Mouse (Mus musculus) ovary, postnatal 10 days (tissue): Measurements from ENCODE around the gene Cd300ld2.
"Not testable (repeated sequence)": the region's sequence is repeated elsewhere in the genome, so short reads cannot be mapped to it uniquely, and the experiment has no call there.

Experiments
- DNase-seq: peaks from one replicate; pipeline ENCODE4 v3.0.0; 2022; ENCODE audit warnings: low spot score

Gene Cd300ld2

DNA sequence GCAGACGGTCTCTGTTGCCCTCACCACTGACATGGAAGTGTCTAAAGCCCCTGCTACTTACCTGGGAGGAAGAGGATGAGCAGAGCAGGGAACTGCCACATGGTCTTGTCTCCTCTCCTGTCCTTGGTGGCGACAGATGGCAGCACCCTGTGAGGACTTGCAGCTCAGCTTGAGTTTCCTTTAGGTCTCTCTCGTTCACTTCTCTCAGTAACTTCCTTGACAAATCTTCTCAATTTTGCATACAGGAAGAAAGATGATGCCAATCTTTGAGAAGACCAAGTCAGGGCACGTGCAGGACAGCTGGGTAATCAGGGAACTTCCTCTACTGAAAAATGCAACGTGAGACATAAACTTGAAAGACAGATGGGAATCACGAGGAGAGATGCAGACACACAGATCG, at the start of gene Cd300ld2:
Gene Cd300ld2, minus strand, starts transcription at position 101 of the 400 bp plus-strand sequence.
- DNase-seq = not testable (repeated sequence)

DNA sequence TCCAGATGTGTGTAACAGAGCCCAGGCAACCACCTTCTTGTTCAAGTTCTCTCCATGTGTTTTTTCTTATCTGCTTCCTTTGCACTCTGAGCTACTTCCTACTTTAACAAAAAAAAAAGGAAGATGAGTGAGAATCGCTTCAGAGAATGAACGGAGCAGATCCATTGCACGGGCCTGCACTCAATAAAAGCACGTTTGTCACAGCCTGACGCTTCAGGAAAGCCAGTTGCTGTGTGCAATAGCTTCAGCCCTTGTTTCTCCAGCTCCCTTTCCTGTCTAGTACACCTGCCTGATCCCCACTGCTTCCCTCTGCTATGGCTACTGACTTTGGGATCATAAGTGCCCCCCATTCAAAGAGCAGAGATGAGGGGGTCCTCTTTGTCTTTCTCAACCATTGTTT, 46.1 kb upstream of the Cd300ld2 start, which contains the start of gene Cd300e:
Gene Cd300e, minus strand, starts transcription at position 101 of the 400 bp plus-strand sequence.
- DNase-seq = no peak

DNA sequence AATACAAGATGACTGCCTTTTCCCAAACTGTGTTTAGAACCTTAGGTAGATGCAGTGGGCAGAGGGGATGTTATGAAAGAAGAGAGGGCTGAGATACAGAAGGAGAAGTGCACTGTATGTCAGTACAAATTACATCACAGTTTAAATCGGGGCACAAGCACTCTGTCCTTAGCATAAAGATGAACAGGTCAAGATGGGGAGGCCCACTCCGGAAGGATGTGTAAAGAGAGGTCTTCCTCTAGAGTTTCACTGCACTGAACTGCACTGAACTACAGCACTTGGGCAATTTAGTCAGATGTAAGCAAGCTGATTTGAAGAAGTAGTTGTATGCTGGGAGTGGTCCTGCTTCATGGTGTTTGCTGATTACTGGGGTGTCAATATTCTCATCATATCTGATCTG, 43.8 kb upstream of the Cd300ld2 start:
- no peak for DNase-seq

DNA sequence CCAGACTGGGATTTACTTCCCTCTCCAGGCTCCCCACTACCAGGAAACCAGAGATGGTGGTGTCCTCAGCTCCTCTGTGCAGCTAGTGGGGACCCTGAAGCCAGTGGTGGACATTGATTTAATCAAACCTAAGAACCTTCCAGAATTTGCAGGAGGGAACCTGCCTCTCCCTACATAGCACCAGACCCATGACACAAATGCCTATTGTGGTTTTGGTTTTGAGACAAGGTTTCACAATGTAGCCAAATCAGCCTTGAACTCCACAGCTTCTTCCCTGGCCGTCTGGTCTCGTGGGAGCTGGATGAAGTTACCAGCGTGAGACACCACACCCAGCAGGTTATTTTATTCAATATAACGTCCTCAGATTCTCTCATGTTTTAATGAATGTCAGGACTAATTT, 42.7 kb upstream of the Cd300ld2 start:
- DNase-seq = no peak

DNA sequence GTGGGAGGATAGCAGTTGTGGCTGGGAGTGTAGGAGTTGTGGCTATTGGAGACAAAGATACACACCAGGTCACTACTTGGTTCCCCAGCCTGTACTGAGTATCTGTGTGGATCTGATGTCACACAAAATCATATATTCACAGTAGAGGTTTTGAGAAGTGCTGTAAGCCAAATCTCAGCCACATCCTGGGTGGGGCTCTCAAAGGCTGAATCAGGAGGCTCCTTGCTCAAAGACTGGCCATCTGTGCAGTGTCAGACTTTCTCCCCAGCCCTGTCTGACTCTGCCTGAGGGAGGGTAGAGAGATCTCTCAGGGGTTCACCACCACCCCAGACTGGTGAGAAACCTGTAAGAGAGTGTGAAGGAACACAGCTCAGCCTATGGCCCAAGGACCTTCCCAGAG, 38.5 kb upstream of the Cd300ld2 start:
- no peak for DNase-seq

DNA sequence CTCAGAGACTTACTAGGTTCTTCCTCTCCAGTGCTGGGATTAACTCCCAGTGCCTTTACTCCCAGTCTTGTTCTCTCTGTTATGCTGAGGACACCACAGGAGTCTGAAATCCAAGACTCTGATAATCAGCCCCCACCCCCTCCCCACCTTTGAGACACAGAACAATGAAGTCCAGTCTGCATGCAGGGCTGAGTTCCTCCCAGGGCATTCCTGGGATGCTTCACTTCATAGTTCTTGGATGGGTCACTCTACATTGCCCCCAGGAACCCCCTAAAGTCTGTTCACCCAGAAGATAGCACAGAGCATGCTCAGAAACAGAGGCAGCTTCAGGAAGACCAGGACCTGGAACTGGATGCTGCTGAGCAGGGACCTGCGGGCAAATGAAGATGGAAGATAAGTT, 37.0 kb upstream of the Cd300ld2 start:
- DNase-seq = no peak

DNA sequence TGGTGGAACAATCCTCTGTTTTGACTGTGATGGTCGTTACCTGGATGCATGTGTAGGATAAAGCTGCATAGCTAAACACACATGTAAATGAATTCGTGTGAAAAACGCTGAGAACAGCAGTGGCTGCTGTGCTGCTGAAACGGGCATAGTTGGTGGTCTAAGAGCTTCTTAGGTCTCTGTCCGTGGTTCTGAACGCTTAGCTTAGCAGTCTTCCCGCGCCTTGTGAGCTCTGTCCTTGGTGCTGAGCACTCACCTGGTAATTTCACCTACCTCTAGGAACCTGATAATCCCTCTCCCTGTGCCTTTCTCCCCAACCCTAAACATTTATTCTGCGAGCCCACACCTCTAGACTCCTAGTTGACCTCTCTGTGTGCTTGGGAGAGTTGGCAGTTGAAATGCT, 36.2 kb upstream of the Cd300ld2 start:
- peak; percentile 7 for DNase-seq

DNA sequence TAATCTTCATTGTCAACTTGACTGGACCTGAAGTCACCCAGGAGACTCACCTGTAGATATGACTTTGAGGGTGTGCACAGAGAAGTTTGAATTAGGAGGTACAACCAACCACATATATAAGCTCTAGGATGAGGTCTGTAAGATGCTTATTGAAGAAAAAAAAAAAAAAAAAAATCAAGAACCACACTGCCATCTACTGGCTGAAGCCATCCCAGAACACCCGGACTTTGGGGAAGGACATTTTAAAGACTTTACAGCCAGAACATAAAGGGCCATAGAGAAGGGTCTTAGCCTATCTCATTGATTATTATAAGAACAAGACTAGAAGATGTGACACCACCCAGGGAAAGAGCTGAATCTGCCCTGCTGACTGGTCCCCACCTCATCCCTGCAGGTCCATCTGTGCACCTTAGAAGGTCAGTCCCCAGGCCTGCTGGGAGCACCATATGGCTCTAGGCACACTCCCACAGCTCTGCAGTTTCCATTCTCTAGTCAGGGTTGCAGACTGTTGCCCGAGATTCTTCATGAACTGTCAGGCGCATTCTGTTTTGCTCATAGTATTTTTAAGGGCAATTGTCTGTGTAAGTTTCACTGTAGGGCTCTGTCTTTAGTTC, 33.4 kb upstream of the Cd300ld2 start:
- DNase-seq = no peak

DNA sequence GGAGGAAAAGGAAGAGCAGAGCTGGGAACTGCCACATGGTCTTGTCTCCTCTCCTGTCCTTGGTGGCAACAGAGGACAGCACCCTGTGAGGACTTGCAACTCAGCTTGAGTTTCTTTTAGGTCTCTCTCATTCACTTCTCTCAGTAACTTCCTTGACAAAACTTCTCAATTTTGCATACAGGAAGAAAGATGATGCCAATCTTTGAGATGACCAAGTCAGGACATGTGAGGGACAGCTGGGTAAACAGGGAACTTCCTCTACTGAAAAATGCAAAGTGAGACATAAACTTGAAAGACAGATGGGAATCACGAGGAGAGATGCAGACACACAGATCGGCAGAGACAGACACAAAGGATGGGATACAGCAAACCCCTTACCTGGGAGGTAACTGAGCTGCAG, 32.3 kb upstream of the Cd300ld2 start, which contains the start of gene Cd300ld3:
Gene Cd300ld3, minus strand, starts transcription at position 151 of the 400 bp plus-strand sequence.
- no peak for DNase-seq

DNA sequence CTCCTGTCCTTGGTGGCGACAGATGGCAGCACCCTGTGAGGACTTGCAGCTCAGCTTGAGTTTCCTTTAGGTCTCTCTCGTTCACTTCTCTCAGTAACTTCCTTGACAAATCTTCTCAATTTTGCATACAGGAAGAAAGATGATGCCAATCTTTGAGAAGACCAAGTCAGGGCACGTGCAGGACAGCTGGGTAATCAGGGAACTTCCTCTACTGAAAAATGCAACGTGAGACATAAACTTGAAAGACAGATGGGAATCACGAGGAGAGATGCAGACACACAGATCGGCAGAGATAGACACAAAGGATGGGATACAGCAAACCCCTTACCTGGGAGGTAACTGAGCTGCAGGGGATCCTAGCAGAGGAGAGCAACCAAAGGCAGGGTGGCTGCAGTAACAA, 21.7 kb upstream of the Cd300ld2 start, which contains the start of gene Cd300ld5:
Gene Cd300ld5, minus strand, starts transcription at position 101 of the 400 bp plus-strand sequence.
- not testable (repeated sequence) for DNase-seq

DNA sequence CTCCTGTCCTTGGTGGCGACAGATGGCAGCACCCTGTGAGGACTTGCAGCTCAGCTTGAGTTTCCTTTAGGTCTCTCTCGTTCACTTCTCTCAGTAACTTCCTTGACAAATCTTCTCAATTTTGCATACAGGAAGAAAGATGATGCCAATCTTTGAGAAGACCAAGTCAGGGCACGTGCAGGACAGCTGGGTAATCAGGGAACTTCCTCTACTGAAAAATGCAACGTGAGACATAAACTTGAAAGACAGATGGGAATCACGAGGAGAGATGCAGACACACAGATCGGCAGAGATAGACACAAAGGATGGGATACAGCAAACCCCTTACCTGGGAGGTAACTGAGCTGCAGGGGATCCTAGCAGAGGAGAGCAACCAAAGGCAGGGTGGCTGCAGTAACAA, 10.9 kb upstream of the Cd300ld2 start, which contains the start of gene Cd300ld4:
Gene Cd300ld4, minus strand, starts transcription at position 101 of the 400 bp plus-strand sequence.
- not testable (repeated sequence) for DNase-seq

DNA sequence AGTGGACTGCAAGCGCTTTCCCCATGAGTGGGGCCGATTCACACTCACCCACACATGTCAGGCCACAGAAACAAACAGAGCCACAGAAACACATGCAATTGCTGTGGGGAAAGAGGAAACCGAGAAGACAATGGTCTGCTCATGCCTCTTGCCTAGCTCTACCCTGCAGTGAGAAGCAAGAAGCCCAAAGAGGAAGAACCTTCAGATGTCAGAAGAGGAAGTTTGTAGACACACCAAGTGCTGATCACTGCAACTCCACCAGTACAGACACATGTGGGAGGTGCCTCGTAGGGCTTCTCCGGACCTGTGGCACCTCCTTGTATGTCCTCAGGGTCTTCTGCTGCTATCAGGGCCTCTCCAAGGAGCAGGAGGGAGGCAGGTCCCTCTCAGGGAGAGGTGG, 11.9 kb downstream of the Cd300ld2 start:
- no peak for DNase-seq

DNA sequence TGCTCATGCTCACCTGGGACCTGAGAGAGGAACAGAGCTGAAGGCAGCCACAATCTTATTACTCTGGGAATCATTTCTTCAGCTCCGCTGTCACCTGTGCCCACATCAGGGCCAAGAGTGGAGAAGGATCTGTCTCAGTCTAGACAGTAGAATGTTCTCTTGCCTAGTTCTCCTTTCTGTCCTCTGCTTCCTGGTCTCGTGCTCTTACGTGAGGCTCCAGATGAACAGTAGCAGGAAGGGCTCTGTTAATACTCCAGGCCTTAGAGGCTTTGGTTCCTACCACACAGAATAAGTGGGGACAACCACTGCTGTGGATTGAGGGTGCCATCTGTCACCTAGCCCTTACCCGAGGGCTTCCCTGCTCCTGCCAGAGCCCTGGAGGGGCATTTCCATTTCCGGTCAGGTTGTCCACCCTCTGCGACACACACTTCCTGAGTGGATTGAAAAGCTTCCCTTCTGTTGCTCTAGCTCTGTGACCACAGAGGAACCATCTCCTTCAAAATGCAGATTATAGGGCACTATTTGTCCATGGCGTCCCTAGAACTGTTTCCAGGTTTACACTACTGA, 14.4 kb downstream of the Cd300ld2 start, which contains the start of gene Cd300c2:
Gene Cd300c2, minus strand, starts transcription at position 407 of the 567 bp plus-strand sequence.
- DNase-seq = no peak

DNA sequence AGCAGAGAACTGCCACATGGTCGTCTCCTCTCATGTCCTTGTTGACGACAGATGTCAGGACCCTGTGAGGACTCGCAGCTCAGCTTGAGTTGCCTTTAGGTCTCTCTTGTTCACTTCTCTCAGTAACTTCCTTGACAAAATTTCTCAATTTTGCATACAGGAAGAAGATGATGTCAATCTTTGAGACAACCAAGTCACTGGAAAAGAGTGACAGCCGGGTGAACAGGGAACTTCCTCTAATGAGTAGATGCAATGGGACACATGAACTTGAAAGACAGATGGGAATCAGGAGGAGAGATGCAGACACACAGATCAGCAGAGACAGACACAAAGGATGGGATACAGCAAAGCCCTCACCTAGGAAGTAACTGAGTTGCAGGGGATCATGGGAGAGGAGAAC, 26.2 kb downstream of the Cd300ld2 start, which contains the start of gene Cd300ld:
Gene Cd300ld, minus strand, starts transcription at position 130 of the 400 bp plus-strand sequence.
- no peak for DNase-seq

DNA sequence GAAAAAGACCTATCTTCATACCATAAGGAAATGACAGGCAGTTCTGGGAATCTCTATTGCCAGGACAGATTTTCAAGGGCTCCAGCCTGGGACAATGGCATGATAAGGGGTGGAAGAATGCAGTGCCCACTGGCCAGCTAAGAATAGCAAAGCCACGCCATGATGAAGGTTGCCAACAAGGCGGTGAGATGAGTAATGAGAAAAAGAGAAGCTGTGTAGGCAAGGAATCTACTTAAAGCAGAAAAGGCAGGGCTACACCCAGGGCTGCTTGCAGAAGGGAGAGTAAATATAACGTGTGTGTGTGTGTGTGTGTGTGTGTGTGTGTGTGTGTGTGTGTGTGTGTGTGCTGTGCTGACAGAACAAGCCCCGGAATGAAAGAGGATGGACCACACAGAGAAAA, 34.1 kb downstream of the Cd300ld2 start:
- DNase-seq = no peak

DNA sequence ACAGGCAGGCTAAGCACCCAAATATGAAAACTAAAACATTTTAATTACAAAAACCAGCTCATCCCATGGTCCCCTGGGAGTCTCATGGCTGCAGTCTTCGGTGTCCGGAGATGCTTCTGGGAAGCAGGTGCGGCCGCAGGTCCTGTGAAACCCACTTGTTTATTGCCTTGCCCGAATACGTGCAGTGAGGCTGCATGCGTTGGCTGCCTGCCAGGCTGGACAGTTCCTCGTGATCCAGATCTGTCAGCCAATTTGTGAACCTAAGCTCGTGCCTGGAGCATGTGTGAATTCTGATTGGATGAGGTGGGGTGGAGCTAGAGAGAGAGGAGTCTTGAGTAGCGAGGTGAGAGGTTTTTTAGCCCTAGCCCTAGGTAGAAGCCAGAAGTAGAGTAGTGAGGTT, 43.3 kb downstream of the Cd300ld2 start:
- no peak for DNase-seq

DNA sequence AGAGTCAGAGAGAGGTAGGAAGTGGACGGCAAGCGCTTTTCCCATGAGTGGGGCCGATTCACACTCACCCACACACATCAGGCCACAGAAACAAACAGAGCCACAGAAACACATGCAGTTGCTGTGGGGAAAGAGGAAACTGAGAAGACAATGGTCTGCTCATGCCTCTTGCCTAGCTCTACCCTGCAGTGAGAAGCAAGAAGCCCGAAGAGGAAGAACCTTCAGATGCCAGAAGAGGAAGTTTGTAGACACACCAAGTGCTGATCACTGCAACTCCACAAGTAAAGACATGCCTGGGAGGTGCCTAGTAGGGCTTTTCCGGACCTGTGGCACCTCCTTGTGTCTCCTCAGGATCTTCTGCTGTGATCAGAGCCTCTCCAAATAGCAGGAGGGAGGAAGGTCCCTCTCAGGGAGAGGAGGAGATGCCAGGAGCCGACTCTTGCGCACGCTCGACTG, 47.2 kb downstream of the Cd300ld2 start, which contains the start of gene Cd300c:
Gene Cd300c, minus strand, starts transcription at position 406 of the 456 bp plus-strand sequence.
- DNase-seq = no peak

DNA sequence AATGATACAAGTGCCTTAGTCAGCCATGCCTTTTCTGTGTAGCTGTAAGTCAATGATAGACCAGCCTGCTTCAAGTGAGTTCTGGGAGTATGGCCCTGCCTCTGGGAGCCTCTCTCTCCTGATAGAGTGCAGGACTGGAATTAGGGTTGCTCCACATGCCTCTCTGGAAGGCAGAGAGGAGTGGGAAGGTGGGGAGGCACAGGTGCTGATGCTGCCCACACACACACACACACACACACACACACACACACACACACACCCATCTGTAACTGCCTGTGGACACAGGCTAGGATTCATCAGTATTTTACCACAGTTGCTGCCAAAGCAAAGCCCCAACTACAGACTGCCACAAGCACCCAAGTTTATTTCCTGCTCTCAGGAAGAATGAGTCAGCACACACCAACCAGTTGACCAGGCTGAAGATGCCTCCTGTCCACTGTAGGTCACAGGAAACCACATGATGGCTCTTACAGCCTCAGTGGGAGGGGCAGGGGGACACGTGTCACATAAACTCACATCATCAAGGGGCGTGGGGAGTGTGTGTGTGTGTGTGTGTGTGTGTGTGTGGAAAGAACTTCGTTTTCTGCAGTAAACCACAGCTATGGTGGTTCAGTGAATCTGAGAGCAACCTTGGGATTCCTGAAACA, 50.7 kb downstream of the Cd300ld2 start:
- DNase-seq = no peak

DNA sequence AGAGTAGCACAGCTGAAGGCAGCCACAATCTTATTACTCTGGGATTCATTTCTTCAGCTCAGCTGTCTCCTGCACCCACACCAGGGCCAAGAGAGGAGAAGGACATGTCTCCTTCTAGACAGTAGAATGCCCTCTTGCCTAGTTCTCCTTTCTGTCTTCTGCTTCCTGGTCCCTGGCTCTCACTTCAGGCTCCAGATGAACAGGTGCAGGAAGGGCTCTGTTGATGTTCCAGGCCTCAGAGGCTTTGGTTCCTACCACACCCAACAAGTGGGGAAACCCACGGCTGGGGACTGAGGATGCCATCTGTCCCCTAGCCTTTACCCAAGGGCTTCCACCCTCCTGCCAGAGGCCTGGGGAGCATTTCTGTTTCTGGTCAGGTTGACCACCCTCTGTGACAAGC, 55.6 kb downstream of the Cd300ld2 start:
- DNase-seq = no peak
